ENCODE assay signal across 29 mouse cellular contexts in the genomic region with DNA sequence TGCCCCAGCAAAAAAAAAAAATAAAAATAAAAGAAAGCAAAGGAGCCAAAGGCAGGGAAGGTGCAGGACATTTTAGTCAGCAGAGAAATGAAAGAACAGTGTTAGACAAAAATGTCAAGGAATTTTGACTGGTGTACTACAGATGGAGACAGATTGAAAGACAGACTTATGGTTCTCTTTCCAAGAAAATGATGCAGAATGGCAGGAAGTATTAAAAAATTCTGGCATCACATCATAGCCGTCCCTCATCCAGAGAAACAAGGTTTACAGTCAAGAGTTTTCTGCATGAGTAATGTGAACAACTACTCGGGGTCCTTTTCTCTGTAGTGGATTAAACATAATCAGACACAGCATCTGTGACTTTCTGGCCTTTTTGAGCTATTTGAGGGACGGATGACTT. TPM values are rescaled to one million over a fixed set of nuclear protein-coding genes. Genes with fewer than 3 reads are reported as not detected.
DNase-seq lines count a peak whose midpoint lies in the region; ATAC-seq and TF ChIP-seq lines count a peak whose summit lies in the region.
"Had no signal": no experiment of that assay in that cellular context is flagged by ENCODE, and none has a peak within 500 bp of the region (broad histone marks: within the 10 kb centered on the region; RNA-seq: fewer than 3 reads in every experiment).

No protein-coding gene starts in this region.

- H3K4me2 ChIP-seq in forebrain, postnatal 0 days (ENCODE audit: low read depth) = no peak overlapping the region
- H3K4me2 ChIP-seq in forebrain, embryonic 15.5 days (replicated peaks) = no peak overlapping the region
- H3K4me2 ChIP-seq: heart, embryonic 15.5 days; intestine, embryonic 15.5 days; lung, embryonic 15.5 days; midbrain, embryonic 15.5 days had no signal

- TF ChIP-seq CTCF in forebrain, postnatal 0 days (IDR thresholded peaks at IDR 0.05; ENCODE audit: low read depth) = no peak

- WGBS in forebrain, postnatal 0 days = 48% methylated on average over 3 of the region's 3 CpGs
- 68% methylated on average over 3 of the region's 3 CpGs for WGBS in forebrain, embryonic 15.5 days

- H3K4me3 ChIP-seq in forebrain, postnatal 0 days (ENCODE audit: low read depth, low read length) = no peak overlapping the region
- no peak overlapping the region for H3K4me3 ChIP-seq in forebrain, embryonic 15.5 days
- H3K4me3 ChIP-seq: heart, embryonic 10.5 days; heart, embryonic 15.5 days; intestine, embryonic 15.5 days; lung, embryonic 15.5 days; midbrain, embryonic 10.5 days; midbrain, embryonic 15.5 days had no signal

- no peak overlapping the region for H3K27ac ChIP-seq in forebrain, postnatal 0 days (ENCODE audit: low read depth, low read length)
- H3K27ac ChIP-seq in forebrain, embryonic 15.5 days (replicated peaks) = no peak overlapping the region
- H3K27ac ChIP-seq: heart, embryonic 10.5 days; heart, embryonic 15.5 days; hindbrain, postnatal 0 days; intestine, embryonic 15.5 days; lung, embryonic 15.5 days; midbrain, embryonic 10.5 days; midbrain, embryonic 15.5 days; stomach, postnatal 0 days had no signal

- peak; percentile 87 for ATAC-seq in forebrain, postnatal 0 days
- ATAC-seq in forebrain, embryonic 15.5 days (replicated peaks) = no peak; the same call in 1 of the 2 replicates
- ATAC-seq: activated CD4-positive, CD25-positive, alpha-beta regulatory T cell, adult 4 months; hindbrain, postnatal 0 days; intestine, embryonic 15.5 days; midbrain, embryonic 15.5 days had no signal

- no peaks in the 10 kb centered on the region for H3K9me3 ChIP-seq in forebrain, postnatal 0 days (ENCODE audit: low read length)
- no peaks in the 10 kb centered on the region for H3K9me3 ChIP-seq in forebrain, embryonic 15.5 days
- H3K9me3 ChIP-seq: heart, embryonic 10.5 days; heart, embryonic 15.5 days; intestine, embryonic 15.5 days; lung, embryonic 15.5 days; midbrain, embryonic 10.5 days; midbrain, embryonic 15.5 days had no signal

- H3K36me3 ChIP-seq in forebrain, postnatal 0 days (ENCODE audit: insufficient read depth) = no peaks in the 10 kb centered on the region
- H3K36me3 ChIP-seq in forebrain, embryonic 15.5 days = no peaks in the 10 kb centered on the region
- H3K36me3 ChIP-seq: heart, embryonic 10.5 days; heart, embryonic 15.5 days; intestine, embryonic 15.5 days; lung, embryonic 15.5 days; midbrain, embryonic 10.5 days; midbrain, embryonic 15.5 days had no signal

- no peaks in the 10 kb centered on the region; the same call in 1 of the 2 replicates for H3K4me1 ChIP-seq in forebrain, postnatal 0 days (ENCODE audit: insufficient read depth)
- no peaks in the 10 kb centered on the region for H3K4me1 ChIP-seq in forebrain, embryonic 15.5 days
- H3K4me1 ChIP-seq: heart, embryonic 10.5 days; heart, embryonic 15.5 days; intestine, embryonic 15.5 days; lung, embryonic 15.5 days; midbrain, embryonic 10.5 days; midbrain, embryonic 15.5 days had no signal

- H3K27me3 ChIP-seq in forebrain, postnatal 0 days (ENCODE audit: insufficient read depth, low read length) = no peaks in the 10 kb centered on the region
- no peaks in the 10 kb centered on the region for H3K27me3 ChIP-seq in forebrain, embryonic 15.5 days
- H3K27me3 ChIP-seq: heart, embryonic 15.5 days; intestine, embryonic 15.5 days; lung, embryonic 15.5 days; midbrain, embryonic 15.5 days had no signal

- no peak overlapping the region for H3K9ac ChIP-seq in forebrain, postnatal 0 days
- no peak overlapping the region for H3K9ac ChIP-seq in forebrain, embryonic 15.5 days (replicated peaks)
- H3K9ac ChIP-seq: heart, embryonic 15.5 days; intestine, embryonic 15.5 days; lung, embryonic 15.5 days; midbrain, embryonic 15.5 days had no signal

- DNase-seq in forebrain, postnatal 0 days = peak; percentile 49
- DNase-seq in 3T3-L1 (ENCODE audit: low read depth, low spot score) = peak; percentile 84
- DNase-seq in brain, adult 2 months (ENCODE audit: low read depth, low spot score) = peak; percentile 17
- DNase-seq in layer of hippocampus, adult 9-11 months = peak; percentile 14
- no peak for DNase-seq in c-Kit-positive CD71-positive TER-119-positive erythroid progenitor cells, embryonic 14.5 days (ENCODE audit: low spot score)
- DNase-seq in thymus, postnatal 4 days = no peak
- DNase-seq: adrenal gland, adult 2 months; adrenal gland, postnatal 36 days; B cell, adult 2 months; cerebellum, adult 11-12 months; cerebellum, adult 9-11 months; gastrocnemius, postnatal 25 days; heart, adult 11 months; kidney, adult 2 months; kidney, postnatal 36 days; right cerebral cortex, postnatal 25 days; thymus, adult 2 months; thymus, postnatal 36 days had no signal

RNA-seq across cellular contexts. Expression of gene Slit2, which starts 52.7 kb away (rescaled TPM):
- 18.6 and 41.5 TPM in 2 replicates for total RNA-seq in forebrain, postnatal 0 days (2014; rRNA removed)
- 2.9 and 7.7 TPM in 2 replicates for polyA plus RNA-seq in forebrain, postnatal 0 days (2015; fragmentation: Nextera tagmentation; extraction: Ambion mirVana)
- polyA plus RNA-seq in forebrain, embryonic 15.5 days (2015; fragmentation: Nextera tagmentation; extraction: Ambion mirVana) = 11.9 and 14.6 TPM in 2 replicates
- total RNA-seq: megakaryocyte progenitor cell, adult 5-6 weeks had no signal

Comparison
In these comparisons a context has a peak if more than half of its experiments do, and no peak if none do; other contexts are left out.
1. DNase-seq: peak in forebrain, postnatal 0 days (single experiment), 3T3-L1 (single experiment), brain, adult 2 months (single experiment) and layer of hippocampus, adult 9-11 months (single experiment); none in c-Kit-positive CD71-positive TER-119-positive erythroid progenitor cells, embryonic 14.5 days (single experiment) and thymus, postnatal 4 days (single experiment).